Mouse (Mus musculus) limb, embryonic 11.5 days (tissue): ENCODE data around the gene Psd4. TPM values are rescaled to one million over a fixed set of nuclear protein-coding genes. Genes with fewer than 3 reads are reported as not detected.

Experiments used
- ATAC-seq: fragments of 200-750 bp; cut with Nextera tagmentation; 2 replicates; pipeline ENCODE4 v1.8.0; 2017; ENCODE audit warnings: low read depth; ENCODE audit not compliant: insufficient number of reproducible peaks, low FRiP score, low TSS enrichment
- DNase-seq: peaks from one replicate; pipeline ENCODE4 v3.0.0-alpha.2; 2015; ENCODE audit warnings: low spot score
- H3K27ac ChIP-seq: fragments of 300-500 bp; sonication (generic); replicated peaks from 2 replicates; pipeline ENCODE4 v1.5.1; 2014; ENCODE audit warnings: low read depth, mild to moderate bottlenecking, low read length
- H3K27me3 ChIP-seq: fragments of 300-500 bp; sonication (generic); 2 replicates; pipeline ENCODE4 v1.6.1; 2014; ENCODE audit warnings: mild to moderate bottlenecking, low read length, mixed read lengths; ENCODE audit not compliant: control insufficient read depth, insufficient read depth
- H3K36me3 ChIP-seq: fragments of 300-500 bp; sonication (generic); 2 replicates; pipeline ENCODE4 v1.6.1; 2014; ENCODE audit warnings: mild to moderate bottlenecking, low read length, moderate library complexity, mixed read lengths; ENCODE audit not compliant: control insufficient read depth, insufficient read depth
- H3K4me1 ChIP-seq: fragments of 300-500 bp; sonication (generic); 2 replicates; pipeline ENCODE4 v1.6.1; 2014; ENCODE audit warnings: low read length, mixed read lengths; ENCODE audit not compliant: control insufficient read depth, insufficient read depth
- H3K4me2 ChIP-seq: fragments of 300-500 bp; sonication (generic); 2 replicates; pipeline ENCODE4 v1.6.1; 2014; ENCODE audit warnings: low read depth, mild to moderate bottlenecking, moderate library complexity; ENCODE audit not compliant: severe bottlenecking
- H3K4me3 ChIP-seq: fragments of 300-500 bp; sonication (generic); 2 replicates; pipeline ENCODE4 v1.5.1; 2014; ENCODE audit warnings: low read depth, low read length
- H3K9ac ChIP-seq: fragments of 300-500 bp; sonication (generic); 2 replicates; pipeline ENCODE4 v1.6.1; 2014; ENCODE audit warnings: mild to moderate bottlenecking, low read length
- H3K9me3 ChIP-seq: fragments of 300-500 bp; sonication (generic); 2 replicates; pipeline ENCODE4 v1.6.1; 2016; ENCODE audit warnings: low read length; ENCODE audit not compliant: control insufficient read depth
- WGBS: fragments of 180-500 bp; shearing (Covaris S2); extraction: QIAGEN DNeasy Blood & Tissue Kit; methylation state at CpG from one replicate; pipeline ENCODE4 v1.1.7; 2014; 5-methylcytosine and 5-hydroxymethylcytosine counted together
- polyA plus RNA-seq: library from polyadenylated mRNA; unstranded; fragments of >200 nt; fragmentation: Nextera tagmentation; extraction: Ambion mirVana; gene quantifications from 2 replicates; pipeline ENCODE4 v1.2.1, GENCODE M21; 2014

Gene Psd4
- polyA plus RNA-seq, 1 experiment from 2014 or later = 0.93 TPM

DNA sequence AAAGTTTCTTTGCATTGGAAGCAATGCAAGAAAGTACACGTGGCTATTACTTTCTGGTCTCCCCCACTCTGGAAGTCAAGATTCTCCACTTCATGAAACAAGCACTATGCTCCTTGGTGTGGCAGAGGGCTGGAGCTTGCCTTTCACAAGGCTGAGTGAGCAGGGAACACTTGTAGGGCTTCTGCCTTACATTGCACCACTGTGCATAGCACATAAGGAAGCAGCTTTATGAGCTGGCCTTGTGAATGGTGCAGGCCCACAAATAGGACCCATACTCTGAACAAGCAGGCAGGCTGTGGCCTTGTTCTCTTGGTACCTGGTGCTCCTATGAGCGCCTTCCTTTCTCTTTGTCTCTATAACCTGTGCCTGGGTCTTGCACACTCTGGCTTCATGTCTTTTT, 25.9 kb downstream of the Psd4 start:
- Histone ChIP-seq H3K4me1 (no peaks in the 10 kb centered on the region), H3K4me3 (no peak overlapping the region), H3K9ac (no peak overlapping the region), H3K9me3 (no peaks in the 10 kb centered on the region), H3K27me3 (no peaks in the 10 kb centered on the region), H3K36me3 (no peaks in the 10 kb centered on the region), H3K4me2 (no peak overlapping the region), H3K27ac (no peak overlapping the region)
- ATAC-seq (no peak), DNase-seq (no peak)
- 94% methylated on average over 2 of the region's 2 CpGs for WGBS

- H3K27me3 ChIP-seq = no peaks in the 10 kb centered on the region
Observed at GRCm38 (mm10) chr2:24397115-24397514, 29.7 kb downstream of the Psd4 start.

GRCm38 (mm10) chr2:24400711-24401110, 33.3 kb downstream of the Psd4 start:
- Histone ChIP-seq H3K4me2 (no peak overlapping the region), H3K4me1 (no peaks in the 10 kb centered on the region), H3K9me3 (no peaks in the 10 kb centered on the region), H3K27ac (no peak overlapping the region), H3K27me3 (no peaks in the 10 kb centered on the region), H3K9ac (no peak overlapping the region), H3K4me3 (no peak overlapping the region), H3K36me3 (no peaks in the 10 kb centered on the region)
- ATAC-seq (no peak), DNase-seq (no peak)
- WGBS = 92% methylated on average over 3 of the region's 3 CpGs

More at GRCm38 (mm10) chr2:24397115-24397514, 29.7 kb downstream of the Psd4 start:
- ATAC-seq = no peak
- no peaks in the 10 kb centered on the region for H3K9me3 ChIP-seq
- no peak for DNase-seq
- H3K4me1 ChIP-seq = no peaks in the 10 kb centered on the region
- no peak overlapping the region for H3K4me3 ChIP-seq
- H3K27ac ChIP-seq = no peak overlapping the region
- H3K9ac ChIP-seq = no peak overlapping the region
- 15% methylated on average over 2 of the region's 2 CpGs for WGBS
- H3K36me3 ChIP-seq = no peaks in the 10 kb centered on the region
- no peak overlapping the region for H3K4me2 ChIP-seq

GRCm38 (mm10) chr2:24405345-24406012, 38.1 kb downstream of the Psd4 start:
- ATAC-seq = peak; percentile 72

DNA sequence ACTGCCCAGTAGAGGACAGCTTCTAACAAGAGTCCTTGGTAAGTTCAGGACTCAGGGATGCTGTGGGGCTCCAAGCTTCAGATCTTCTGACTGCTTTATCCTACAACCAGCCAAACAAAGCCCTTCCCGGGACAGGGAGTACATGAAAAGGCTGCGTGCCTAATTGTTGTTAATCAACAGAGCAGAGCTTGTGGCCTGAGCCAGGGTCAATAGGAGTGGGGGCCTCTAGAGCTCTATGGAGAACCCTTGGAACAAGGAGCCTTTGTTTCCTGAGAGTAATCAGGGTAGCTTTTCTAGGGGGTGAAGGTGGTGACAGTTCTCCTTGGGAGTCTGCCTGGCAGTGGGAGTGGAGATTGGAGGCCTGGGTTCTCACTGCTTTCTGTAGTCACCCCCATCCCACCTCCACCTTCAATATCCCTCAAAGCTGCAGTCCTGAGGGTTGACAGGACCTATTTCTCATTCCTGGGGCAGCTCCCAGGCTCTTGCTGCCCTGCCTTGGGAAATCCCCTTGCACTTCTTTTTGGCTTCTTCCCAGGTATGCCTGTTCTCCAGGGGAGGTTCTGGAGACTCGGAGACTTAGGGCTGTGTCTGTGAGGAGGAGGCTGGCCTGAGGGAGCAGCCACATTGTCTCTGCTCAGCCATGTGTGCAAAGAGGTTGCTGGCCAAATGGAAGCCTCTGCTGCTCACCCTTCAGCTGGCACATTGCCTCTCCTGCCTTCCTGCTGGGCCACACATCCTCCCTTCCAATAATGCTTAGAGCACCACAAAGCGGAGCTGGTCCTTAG, 40.5 kb downstream of the Psd4 start:
- DNase-seq (no peak), ATAC-seq (no peak)
- no peaks in the 10 kb centered on the region for H3K36me3 ChIP-seq
- no peaks in the 10 kb centered on the region for H3K4me1 ChIP-seq
- no peak overlapping the region for H3K27ac ChIP-seq
- no peaks in the 10 kb centered on the region for H3K9me3 ChIP-seq
- H3K4me2 ChIP-seq = no peak overlapping the region
- no peak overlapping the region for H3K4me3 ChIP-seq
- no peaks in the 10 kb centered on the region for H3K27me3 ChIP-seq
- 69% methylated on average over 4 of the region's 4 CpGs for WGBS
- H3K9ac ChIP-seq = no peak overlapping the region

More at GRCm38 (mm10) chr2:24405345-24406012, 38.1 kb downstream of the Psd4 start:
- WGBS = 10% methylated on average over 23 of the region's 23 CpGs
- Histone ChIP-seq H3K4me2 (peak overlapping the region; percentile 41), H3K4me3 (peak overlapping the region; percentile 10), H3K9me3 (no peaks in the 10 kb centered on the region), H3K27ac (no peak overlapping the region), H3K27me3 (no peaks in the 10 kb centered on the region), H3K4me1 (no peaks in the 10 kb centered on the region), H3K36me3 (no peaks in the 10 kb centered on the region), H3K9ac (peak overlapping the region; percentile 49)
- DNase-seq = peak; percentile 91

GRCm38 (mm10) chr2:24409166-24409565, 41.8 kb downstream of the Psd4 start:
- no peaks in the 10 kb centered on the region for H3K9me3 ChIP-seq
- no peaks in the 10 kb centered on the region for H3K4me1 ChIP-seq
- no peak overlapping the region for H3K4me3 ChIP-seq
- no peak overlapping the region for H3K4me2 ChIP-seq
- ATAC-seq = no peak
- H3K36me3 ChIP-seq = no peaks in the 10 kb centered on the region
- H3K9ac ChIP-seq = no peak overlapping the region
- no peaks in the 10 kb centered on the region for H3K27me3 ChIP-seq
- DNase-seq = peak; percentile 77
- 0% methylated on average over 2 of the region's 2 CpGs for WGBS
- H3K27ac ChIP-seq = no peak overlapping the region

DNA sequence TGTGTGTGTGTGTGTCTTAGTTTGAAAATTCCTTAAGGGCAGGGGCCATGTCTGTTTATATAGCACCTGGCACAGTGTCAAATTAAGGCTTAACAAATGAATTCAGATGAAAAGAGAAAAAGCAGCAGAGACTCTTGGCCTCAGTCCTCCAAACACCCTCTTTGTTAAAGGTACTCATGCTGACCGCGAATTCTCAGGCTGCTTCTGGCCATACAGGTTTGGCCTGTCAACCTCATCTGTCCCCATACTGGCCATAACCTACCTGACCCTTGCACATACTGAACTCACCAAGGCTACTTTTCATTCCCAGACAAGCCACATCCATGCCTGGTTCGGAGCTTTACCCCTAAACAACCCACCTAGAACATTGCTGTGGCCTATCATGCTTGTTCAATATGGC, 45.8 kb downstream of the Psd4 start:
- no peaks in the 10 kb centered on the region for H3K9me3 ChIP-seq
- H3K27me3 ChIP-seq = no peaks in the 10 kb centered on the region
- DNase-seq (no peak), ATAC-seq (no peak)
- 85% methylated on average over 3 of the region's 3 CpGs for WGBS
- peaks cover 7% of the 10 kb centered on the region; the same call in 1 of the 2 replicates for H3K4me1 ChIP-seq
- H3K4me2 ChIP-seq = no peak overlapping the region
- H3K4me3 ChIP-seq = no peak overlapping the region
- H3K9ac ChIP-seq = no peak overlapping the region
- no peak overlapping the region for H3K27ac ChIP-seq
- no peaks in the 10 kb centered on the region for H3K36me3 ChIP-seq

DNA sequence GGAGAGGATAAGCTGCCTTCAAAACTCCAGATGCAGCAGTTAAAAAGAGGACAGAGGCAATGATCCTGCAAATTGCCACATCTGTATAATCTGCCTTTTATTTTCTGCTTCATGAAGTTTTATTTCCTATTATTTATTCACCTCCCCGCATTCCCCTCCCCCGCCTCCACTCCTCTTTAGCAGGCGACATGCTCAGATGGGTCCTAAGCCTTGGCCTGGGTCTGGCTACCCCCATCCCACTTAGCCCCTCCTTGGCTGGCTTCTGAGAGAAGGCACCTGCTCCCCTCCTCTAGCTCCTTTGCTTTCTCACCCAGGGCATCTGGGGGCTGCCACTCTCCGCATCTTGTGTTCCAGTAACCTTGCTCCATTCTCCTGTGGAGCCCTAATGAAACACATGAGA, 46.3 kb downstream of the Psd4 start:
- Histone ChIP-seq H3K27me3 (no peaks in the 10 kb centered on the region), H3K4me1 (peaks cover 7% of the 10 kb centered on the region; the same call in 1 of the 2 replicates), H3K36me3 (no peaks in the 10 kb centered on the region), H3K9ac (no peak overlapping the region), H3K27ac (no peak overlapping the region), H3K4me3 (no peak overlapping the region), H3K4me2 (no peak overlapping the region), H3K9me3 (no peaks in the 10 kb centered on the region)
- DNase-seq = no peak
- no peak for ATAC-seq
- 83% methylated on average over 4 of the region's 4 CpGs for WGBS
